Mouse (Mus musculus): Measurements from ENCODE around the gene Ddi1. TPM values are rescaled to one million over a fixed set of nuclear protein-coding genes. Genes with fewer than 3 reads are reported as not detected.
"Not testable (repeated sequence)": the region's sequence is repeated elsewhere in the genome, so short reads cannot be mapped to it uniquely, and the experiment has no call there.

Ddi1 gene
- total and polyA plus RNA-seq, 3 experiments, result not detected

- Histone ChIP-seq H3K9ac (ENCODE audit: insufficient read depth, low read depth) (no peak overlapping the region), H3K4me1 (ENCODE audit: control insufficient read depth in 1 of 2, insufficient read depth in 2 of 2) (no peaks in the 10 kb centered on the region), H3K4me2 (ENCODE audit: insufficient read depth, low read depth, poor library complexity, severe bottlenecking) (no peak overlapping the region), H3K4me3 (replicated peaks in 1 of 3; ENCODE audit: low read depth in 2 of 3, low read length in 2 of 3, poor library complexity in 1 of 3) (no peak overlapping the region), H3K79me2 (replicated peaks; ENCODE audit: control insufficient read depth, extremely low read depth, insufficient read depth, poor library complexity, severe bottlenecking) (no peaks in the 10 kb centered on the region), H3K27me3 (replicated peaks) (no peaks in the 10 kb centered on the region), H3K9me3 (replicated peaks; ENCODE audit: low read length) (no peaks in the 10 kb centered on the region), H3K36me3 (replicated peaks in 1 of 2; ENCODE audit: control insufficient read depth in 1 of 2, insufficient read depth in 1 of 2, low read length in 1 of 2) (no peaks in the 10 kb centered on the region), H3K27ac (ENCODE audit: insufficient read depth, low read depth) (no peak overlapping the region)
- in situ Hi-C loops (cut with MboI; ENCODE audit: low pct_ligation_motif_present, low pct_unique_long_range_greater_than_20kb, low sequenced_read_pairs) (no loop called here), dilution Hi-C loops (cut with MboI; ENCODE audit: extremely low pct_ligation_motif_present, extremely low pct_unique_long_range_greater_than_20kb, low sequenced_read_pairs) (no loop called here)
- no peak for DNase-seq (ENCODE audit: extremely low read depth)
- TF ChIP-seq TBP (conservative IDR thresholded peaks at IDR 0.05; ENCODE audit: low read depth, low read length) (no peak), MAZ (IDR thresholded peaks at IDR 0.05; ENCODE audit: low read depth, low read length) (no peak), ETS1 (conservative IDR thresholded peaks at IDR 0.05; ENCODE audit: low read depth, low read length) (no peak), MYC (IDR thresholded peaks at IDR 0.05; ENCODE audit: low read depth, low read length) (no peak), CTCF (conservative IDR thresholded peaks at IDR 0.05 in 1 of 2, IDR thresholded peaks at IDR 0.05 in 1 of 2; ENCODE audit: low read depth in 2 of 2, low read length in 2 of 2) (no peak), HCFC1 (IDR thresholded peaks at IDR 0.05; ENCODE audit: low read depth, low read length) (no peak), CHD2 (IDR thresholded peaks at IDR 0.05; ENCODE audit: low read length) (no peak), UBTF (IDR thresholded peaks at IDR 0.05; ENCODE audit: low read depth, low read length) (no peak), NELFE (IDR thresholded peaks at IDR 0.05; ENCODE audit: low read depth, low read length) (no peak), IRF4 (IDR thresholded peaks at IDR 0.05; ENCODE audit: low read depth, low read length) (no peak), RCOR1 (conservative IDR thresholded peaks at IDR 0.05; ENCODE audit: low read depth, low read length) (no peak), JUND (conservative IDR thresholded peaks at IDR 0.05; ENCODE audit: low read depth, low read length) (no peak), SMC3 (IDR thresholded peaks at IDR 0.05; ENCODE audit: low read depth, low read length) (no peak), MEF2A (IDR thresholded peaks at IDR 0.05; ENCODE audit: borderline replicate concordance, low read depth, low read length) (no peak)
Observed at GRCm38 (mm10) chr9:6251990-6252389, 17.7 kb downstream of the Ddi1 start.

GRCm38 (mm10) chr9:6250320-6250719 lies 19.3 kb downstream of the Ddi1 start:
- no peak overlapping the region for H3K9ac ChIP-seq (ENCODE audit: insufficient read depth, low read depth)
- H3K9me3 ChIP-seq (replicated peaks; ENCODE audit: low read length), result no peaks in the 10 kb centered on the region
- DNase-seq (ENCODE audit: extremely low read depth), result no peak
- dilution Hi-C loops (cut with MboI; ENCODE audit: extremely low pct_ligation_motif_present, extremely low pct_unique_long_range_greater_than_20kb, low sequenced_read_pairs), result no loop called here
- no peak overlapping the region for H3K4me2 ChIP-seq (ENCODE audit: insufficient read depth, low read depth, poor library complexity, severe bottlenecking)
- H3K27me3 ChIP-seq (replicated peaks), result no peaks in the 10 kb centered on the region
- no peaks in the 10 kb centered on the region for H3K36me3 ChIP-seq (replicated peaks in 1 of 2; ENCODE audit: control insufficient read depth in 1 of 2, insufficient read depth in 1 of 2, low read length in 1 of 2)
- in situ Hi-C loops (cut with MboI; ENCODE audit: low pct_ligation_motif_present, low pct_unique_long_range_greater_than_20kb, low sequenced_read_pairs), result no loop called here
- H3K4me1 ChIP-seq (ENCODE audit: control insufficient read depth in 1 of 2, insufficient read depth in 2 of 2), result no peaks in the 10 kb centered on the region
- no peak for TF ChIP-seq ZNF384 (IDR thresholded peaks at IDR 0.05; ENCODE audit: low read depth, low read length)
- no peak for TF ChIP-seq MEF2A (IDR thresholded peaks at IDR 0.05; ENCODE audit: borderline replicate concordance, low read depth, low read length)
- TF ChIP-seq UBTF (IDR thresholded peaks at IDR 0.05; ENCODE audit: low read depth, low read length), result no peak
- no peak for TF ChIP-seq CHD2 (IDR thresholded peaks at IDR 0.05; ENCODE audit: low read length)
- TF ChIP-seq IRF4 (IDR thresholded peaks at IDR 0.05; ENCODE audit: low read depth, low read length), result no peak
- TF ChIP-seq E2F4 (IDR thresholded peaks at IDR 0.05; ENCODE audit: insufficient replicate concordance, low read depth, low read length), result no peak
- TF ChIP-seq RCOR1 (conservative IDR thresholded peaks at IDR 0.05; ENCODE audit: low read depth, low read length), result no peak
- no peak for TF ChIP-seq MAZ (IDR thresholded peaks at IDR 0.05; ENCODE audit: low read depth, low read length)
- no peak overlapping the region for H3K27ac ChIP-seq (ENCODE audit: insufficient read depth, low read depth)
- H3K4me3 ChIP-seq (replicated peaks in 1 of 3; ENCODE audit: low read depth in 2 of 3, low read length in 2 of 3, poor library complexity in 1 of 3), result no peak overlapping the region
- H3K79me2 ChIP-seq (replicated peaks; ENCODE audit: control insufficient read depth, extremely low read depth, insufficient read depth, poor library complexity, severe bottlenecking), result no peaks in the 10 kb centered on the region

- dilution Hi-C loops (cut with MboI; ENCODE audit: extremely low pct_ligation_motif_present, extremely low pct_unique_long_range_greater_than_20kb, low sequenced_read_pairs); H3K4me3 ChIP-seq (replicated peaks in 1 of 3; ENCODE audit: low read depth in 2 of 3, low read length in 2 of 3, poor library complexity in 1 of 3); H3K79me2 ChIP-seq (replicated peaks; ENCODE audit: control insufficient read depth, extremely low read depth, insufficient read depth, poor library complexity, severe bottlenecking); H3K4me1 ChIP-seq (ENCODE audit: control insufficient read depth in 1 of 2, insufficient read depth in 2 of 2); H3K9ac ChIP-seq (ENCODE audit: insufficient read depth, low read depth); H3K27ac ChIP-seq (ENCODE audit: insufficient read depth, low read depth); H3K27me3 ChIP-seq (replicated peaks); in situ Hi-C loops (cut with MboI; ENCODE audit: low pct_ligation_motif_present, low pct_unique_long_range_greater_than_20kb, low sequenced_read_pairs); H3K36me3 ChIP-seq (replicated peaks in 1 of 2; ENCODE audit: control insufficient read depth in 1 of 2, insufficient read depth in 1 of 2, low read length in 1 of 2); H3K9me3 ChIP-seq (replicated peaks; ENCODE audit: low read length); DNase-seq (ENCODE audit: extremely low read depth); H3K4me2 ChIP-seq (ENCODE audit: insufficient read depth, low read depth, poor library complexity, severe bottlenecking): not testable (repeated sequence)
Observed at GRCm38 (mm10) chr9:6235982-6236381, 33.7 kb downstream of the Ddi1 start.
